Mouse (Mus musculus) limb, embryonic 11.5 days (tissue): Measurements from ENCODE around the gene Tmprss4. TPM values are rescaled to one million over a fixed set of nuclear protein-coding genes. Genes with fewer than 3 reads are reported as not detected.

ENCODE experiments used
- ATAC-seq: fragments of 200-750 bp; cut with Nextera tagmentation; 2 replicates; pipeline ENCODE4 v1.8.0; 2017; ENCODE audit warnings: low read depth; ENCODE audit not compliant: insufficient number of reproducible peaks, low FRiP score, low TSS enrichment
- DNase-seq: peaks from one replicate; pipeline ENCODE4 v3.0.0-alpha.2; 2015; ENCODE audit warnings: low spot score
- H3K27ac ChIP-seq: fragments of 300-500 bp; sonication (generic); replicated peaks from 2 replicates; pipeline ENCODE4 v1.5.1; 2014; ENCODE audit warnings: low read depth, mild to moderate bottlenecking, low read length
- H3K27me3 ChIP-seq: fragments of 300-500 bp; sonication (generic); 2 replicates; pipeline ENCODE4 v1.6.1; 2014; ENCODE audit warnings: mild to moderate bottlenecking, low read length, mixed read lengths; ENCODE audit not compliant: control insufficient read depth, insufficient read depth
- H3K36me3 ChIP-seq: fragments of 300-500 bp; sonication (generic); 2 replicates; pipeline ENCODE4 v1.6.1; 2014; ENCODE audit warnings: mild to moderate bottlenecking, low read length, moderate library complexity, mixed read lengths; ENCODE audit not compliant: control insufficient read depth, insufficient read depth
- H3K4me1 ChIP-seq: fragments of 300-500 bp; sonication (generic); 2 replicates; pipeline ENCODE4 v1.6.1; 2014; ENCODE audit warnings: low read length, mixed read lengths; ENCODE audit not compliant: control insufficient read depth, insufficient read depth
- H3K4me2 ChIP-seq: fragments of 300-500 bp; sonication (generic); 2 replicates; pipeline ENCODE4 v1.6.1; 2014; ENCODE audit warnings: low read depth, mild to moderate bottlenecking, moderate library complexity; ENCODE audit not compliant: severe bottlenecking
- H3K4me3 ChIP-seq: fragments of 300-500 bp; sonication (generic); 2 replicates; pipeline ENCODE4 v1.5.1; 2014; ENCODE audit warnings: low read depth, low read length
- H3K9ac ChIP-seq: fragments of 300-500 bp; sonication (generic); 2 replicates; pipeline ENCODE4 v1.6.1; 2014; ENCODE audit warnings: mild to moderate bottlenecking, low read length
- H3K9me3 ChIP-seq: fragments of 300-500 bp; sonication (generic); 2 replicates; pipeline ENCODE4 v1.6.1; 2016; ENCODE audit warnings: low read length; ENCODE audit not compliant: control insufficient read depth
- WGBS: fragments of 180-500 bp; shearing (Covaris S2); extraction: QIAGEN DNeasy Blood & Tissue Kit; methylation state at CpG from one replicate; pipeline ENCODE4 v1.1.7; 2014; 5-methylcytosine and 5-hydroxymethylcytosine counted together
- polyA plus RNA-seq: library from polyadenylated mRNA; unstranded; fragments of >200 nt; fragmentation: Nextera tagmentation; extraction: Ambion mirVana; gene quantifications from 2 replicates; pipeline ENCODE4 v1.2.1, GENCODE M21; 2014

The Tmprss4 gene
- polyA plus RNA-seq, 1 experiment from 2014 or later = 0.16 TPM

DNA sequence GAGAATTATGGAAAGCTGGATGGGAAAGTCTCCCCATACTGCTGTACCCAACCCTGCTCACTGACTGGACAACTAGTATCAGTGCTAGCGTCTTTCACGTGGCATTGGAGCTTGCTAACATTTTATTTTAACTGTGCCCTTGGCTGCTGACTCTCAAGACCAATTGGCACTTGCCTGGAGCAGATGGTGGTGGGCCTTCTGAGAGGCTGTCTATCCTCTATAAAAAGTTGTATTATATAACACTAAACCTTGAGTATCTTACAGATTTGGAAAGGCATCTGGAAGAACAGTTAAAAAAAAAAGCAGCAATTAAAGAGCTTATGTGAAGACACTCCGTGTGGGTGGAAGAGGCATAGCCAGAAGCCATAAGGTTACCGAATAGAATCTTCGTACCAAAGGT, 33.7 kb downstream of the Tmprss4 start:
- 88% methylated on average over 5 of the region's 5 CpGs for WGBS
- Histone ChIP-seq H3K9ac (no peak overlapping the region), H3K4me2 (no peak overlapping the region), H3K27me3 (no peaks in the 10 kb centered on the region), H3K27ac (no peak overlapping the region), H3K36me3 (no peaks in the 10 kb centered on the region), H3K4me3 (no peak overlapping the region), H3K9me3 (no peaks in the 10 kb centered on the region), H3K4me1 (no peaks in the 10 kb centered on the region)
- ATAC-seq (no peak), DNase-seq (no peak)

- Histone ChIP-seq H3K9ac (no peak overlapping the region), H3K27ac (no peak overlapping the region), H3K27me3 (no peaks in the 10 kb centered on the region), H3K9me3 (no peaks in the 10 kb centered on the region), H3K4me3 (no peak overlapping the region), H3K36me3 (no peaks in the 10 kb centered on the region), H3K4me1 (no peaks in the 10 kb centered on the region), H3K4me2 (no peak overlapping the region)
- DNase-seq (no peak), ATAC-seq (no peak)
- WGBS = 79% methylated on average over 5 of the region's 5 CpGs
Measured at GRCm38 (mm10) chr9:45167903-45168302, 36.0 kb downstream of the Tmprss4 start.

GRCm38 (mm10) chr9:45153361-45153760, 50.5 kb downstream of the Tmprss4 start:
- Histone ChIP-seq H3K4me3 (no peak overlapping the region), H3K36me3 (no peaks in the 10 kb centered on the region), H3K27ac (no peak overlapping the region), H3K4me1 (no peaks in the 10 kb centered on the region), H3K9me3 (no peaks in the 10 kb centered on the region), H3K9ac (no peak overlapping the region), H3K27me3 (no peaks in the 10 kb centered on the region), H3K4me2 (no peak overlapping the region)
- WGBS = 78% methylated on average over 7 of the region's 7 CpGs
- DNase-seq = no peak
- no peak for ATAC-seq

DNA sequence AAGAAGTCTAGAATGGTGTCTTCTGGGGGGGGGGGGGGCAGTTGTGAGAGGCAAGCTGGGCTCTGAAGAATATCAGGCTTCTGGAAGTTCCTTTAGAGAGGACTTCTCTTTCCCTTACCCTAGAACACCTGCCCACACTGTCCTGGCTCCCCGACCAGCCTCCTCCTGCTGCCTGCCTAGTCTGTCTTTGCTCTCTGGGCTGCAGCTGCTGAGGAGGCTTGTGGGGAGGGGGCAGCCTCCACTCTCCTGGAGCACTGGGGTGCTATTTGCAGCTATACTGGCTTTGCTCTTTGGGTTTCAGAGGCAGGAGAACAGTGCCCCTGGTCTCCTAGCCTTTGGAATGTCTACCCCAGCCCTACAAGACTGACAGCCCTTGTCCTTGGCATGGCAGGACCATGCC, 53.0 kb downstream of the Tmprss4 start:
- no peak for ATAC-seq
- no peak for DNase-seq
- H3K27ac ChIP-seq = no peak overlapping the region
- H3K9ac ChIP-seq = no peak overlapping the region
- WGBS = 63% methylated on average over 1 of the region's 1 CpGs
- no peaks in the 10 kb centered on the region for H3K4me1 ChIP-seq
- no peaks in the 10 kb centered on the region for H3K9me3 ChIP-seq
- H3K4me2 ChIP-seq = no peak overlapping the region
- H3K4me3 ChIP-seq = no peak overlapping the region
- H3K36me3 ChIP-seq = no peaks in the 10 kb centered on the region
- peaks cover under 1% of the 10 kb centered on the region; the same call in 1 of the 2 replicates for H3K27me3 ChIP-seq

- Histone ChIP-seq H3K4me3 (peak overlapping the region; percentile 39), H3K4me1 (peaks cover 11% of the 10 kb centered on the region), H3K36me3 (no peaks in the 10 kb centered on the region), H3K4me2 (peak overlapping the region; percentile 92), H3K9ac (peak overlapping the region; percentile 37; the same call in 1 of the 2 replicates), H3K9me3 (no peaks in the 10 kb centered on the region), H3K27me3 (peaks cover 5% of the 10 kb centered on the region; the same call in 1 of the 2 replicates), H3K27ac (no peak overlapping the region)
- ATAC-seq (no peak), DNase-seq (peak; percentile 87)
- 3% methylated on average over 5 of the region's 5 CpGs for WGBS
Measured at GRCm38 (mm10) chr9:45146267-45146597, 57.7 kb downstream of the Tmprss4 start.

GRCm38 (mm10) chr9:45145533-45146266, 58.2 kb downstream of the Tmprss4 start:
- H3K27me3 ChIP-seq = peaks cover 5% of the 10 kb centered on the region; the same call in 1 of the 2 replicates
- peak overlapping the region; percentile 39 for H3K4me3 ChIP-seq
- H3K4me1 ChIP-seq = peaks cover 17% of the 10 kb centered on the region
- peak overlapping the region; percentile 37 for H3K9ac ChIP-seq
- peak; percentile 47; the same call in 1 of the 2 replicates for ATAC-seq
- no peak for DNase-seq
- H3K36me3 ChIP-seq = no peaks in the 10 kb centered on the region
- no peaks in the 10 kb centered on the region for H3K9me3 ChIP-seq
- peak overlapping the region; percentile 92 for H3K4me2 ChIP-seq
- H3K27ac ChIP-seq = no peak overlapping the region
- 2% methylated on average over 27 of the region's 27 CpGs for WGBS

DNA sequence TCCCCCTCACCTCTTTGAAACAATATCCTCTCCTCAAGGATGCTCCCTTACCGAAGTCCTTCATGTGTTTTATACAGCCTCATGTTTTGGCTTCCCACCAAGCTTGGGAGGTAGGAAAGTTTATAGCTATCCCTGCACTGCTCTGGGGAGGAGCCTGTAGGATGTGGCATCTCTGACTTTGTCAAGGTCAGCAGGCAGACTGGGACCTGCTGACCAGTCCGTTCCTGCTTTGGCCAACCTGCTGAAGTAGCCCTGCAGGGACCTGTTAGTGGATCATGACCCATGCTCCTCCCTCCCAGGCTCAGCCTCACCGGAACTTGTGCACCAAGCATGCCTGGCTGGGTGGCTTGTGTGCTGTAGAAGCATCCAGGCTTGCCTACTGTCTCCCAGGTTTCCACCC, 61.2 kb downstream of the Tmprss4 start:
- no peak for DNase-seq
- no peak overlapping the region for H3K9ac ChIP-seq
- no peak overlapping the region for H3K27ac ChIP-seq
- no peaks in the 10 kb centered on the region for H3K9me3 ChIP-seq
- WGBS = 63% methylated on average over 3 of the region's 3 CpGs
- peaks cover 12% of the 10 kb centered on the region for H3K27me3 ChIP-seq
- no peak overlapping the region for H3K4me3 ChIP-seq
- ATAC-seq = no peak
- no peak overlapping the region for H3K4me2 ChIP-seq
- H3K4me1 ChIP-seq = peaks cover 35% of the 10 kb centered on the region
- no peaks in the 10 kb centered on the region for H3K36me3 ChIP-seq

- H3K9ac ChIP-seq = no peak overlapping the region
- no peak overlapping the region for H3K27ac ChIP-seq
- no peak overlapping the region for H3K4me3 ChIP-seq
- peaks cover 11% of the 10 kb centered on the region for H3K27me3 ChIP-seq
- no peak for DNase-seq
- no peak overlapping the region for H3K4me2 ChIP-seq
- H3K36me3 ChIP-seq = no peaks in the 10 kb centered on the region; the same call in 1 of the 2 replicates
- 27% methylated on average over 7 of the region's 7 CpGs for WGBS
- no peak for ATAC-seq
- peaks cover 51% of the 10 kb centered on the region for H3K4me1 ChIP-seq
- H3K9me3 ChIP-seq = no peaks in the 10 kb centered on the region
Measured at GRCm38 (mm10) chr9:45140945-45141344, 62.9 kb downstream of the Tmprss4 start.
